ENCODE assay signal across 24 mouse cellular contexts in genomic region chr11:35669536-35669935, GRCm38 (mm10).
DNase-seq lines count a peak whose midpoint lies in the region; TF ChIP-seq lines count a peak whose summit lies in the region.
"Had no signal": no experiment of that assay in that cellular context is flagged by ENCODE, and none has a peak within 500 bp of the region (broad histone marks: within the 10 kb centered on the region; RNA-seq: fewer than 3 reads in every experiment).

No protein-coding gene starts in this region.

- peak overlapping the region; percentile 87 for H3K27ac ChIP-seq in layer of hippocampus, adult 2 months
- H3K27ac ChIP-seq: embryonic facial prominence, embryonic 10.5 days; embryonic facial prominence, embryonic 13.5 days; forebrain, embryonic 12.5 days; forebrain, embryonic 15.5 days; heart, adult 2 months; heart, embryonic 10.5 days; heart, embryonic 13.5 days; hindbrain, embryonic 14.5 days had no signal

- TF ChIP-seq CTCF in layer of hippocampus, adult 2 months (conservative IDR thresholded peaks at IDR 0.05) = no peak

- H3K4me3 ChIP-seq in layer of hippocampus, adult 2 months = no peak overlapping the region
- H3K4me3 ChIP-seq: embryonic facial prominence, embryonic 10.5 days; embryonic facial prominence, embryonic 13.5 days; erythroblast, embryonic 14.5 days; forebrain, embryonic 12.5 days; forebrain, embryonic 15.5 days; heart, adult 2 months; heart, embryonic 10.5 days; heart, embryonic 13.5 days had no signal

- peak; percentile 31 for DNase-seq in cerebellum, adult 11 months
- DNase-seq in cerebellum, adult 11-12 months = no peak
- DNase-seq in layer of hippocampus, adult 2 months (ENCODE audit: low spot score in 2 of 2) = no peak
- DNase-seq in layer of hippocampus, adult 8-10 months (ENCODE audit: low spot score in 2 of 2) = no peak
- DNase-seq in brain, adult 2 months (ENCODE audit: low read depth, low spot score) = peak; percentile 51
- DNase-seq in cerebellum, postnatal 14 days = peak; percentile 24 to 43
- no peak for DNase-seq in adrenal gland, postnatal 36 days
- DNase-seq in ovary, postnatal 36 days (ENCODE audit: low spot score) = no peak
- DNase-seq: adrenal gland, adult 8-10 months; adrenal gland, postnatal 25 days; embryo, embryonic 11 days; gastrocnemius, postnatal 10 days; gastrocnemius, postnatal 36 days; heart, adult 2 months; heart, postnatal 14 days; heart, postnatal 4 days had no signal

Comparison
In these comparisons a context has a peak if more than half of its experiments do, and no peak if none do; other contexts are left out.
1. DNase-seq: peak in cerebellum, adult 11 months (single experiment), brain, adult 2 months (single experiment) and cerebellum, postnatal 14 days (2 of 2); none in cerebellum, adult 11-12 months (single experiment), layer of hippocampus, adult 2 months (0 of 2), layer of hippocampus, adult 8-10 months (0 of 2), adrenal gland, postnatal 36 days (0 of 2) and ovary, postnatal 36 days (single experiment).